Mouse (Mus musculus): ENCODE measurements at regions not wholly inside any gene's neighbourhood (a gene's known extent, or its start where the extent isn't known, plus 50 kb on each side); places are given as distances from the start of the nearest gene placed in this dataset.

GRCm38 (mm10) chr1:60823006-60823665 lies 63.7 kb upstream of the Ctla4 start:
- peak; percentile 47 for DNase-seq

DNA sequence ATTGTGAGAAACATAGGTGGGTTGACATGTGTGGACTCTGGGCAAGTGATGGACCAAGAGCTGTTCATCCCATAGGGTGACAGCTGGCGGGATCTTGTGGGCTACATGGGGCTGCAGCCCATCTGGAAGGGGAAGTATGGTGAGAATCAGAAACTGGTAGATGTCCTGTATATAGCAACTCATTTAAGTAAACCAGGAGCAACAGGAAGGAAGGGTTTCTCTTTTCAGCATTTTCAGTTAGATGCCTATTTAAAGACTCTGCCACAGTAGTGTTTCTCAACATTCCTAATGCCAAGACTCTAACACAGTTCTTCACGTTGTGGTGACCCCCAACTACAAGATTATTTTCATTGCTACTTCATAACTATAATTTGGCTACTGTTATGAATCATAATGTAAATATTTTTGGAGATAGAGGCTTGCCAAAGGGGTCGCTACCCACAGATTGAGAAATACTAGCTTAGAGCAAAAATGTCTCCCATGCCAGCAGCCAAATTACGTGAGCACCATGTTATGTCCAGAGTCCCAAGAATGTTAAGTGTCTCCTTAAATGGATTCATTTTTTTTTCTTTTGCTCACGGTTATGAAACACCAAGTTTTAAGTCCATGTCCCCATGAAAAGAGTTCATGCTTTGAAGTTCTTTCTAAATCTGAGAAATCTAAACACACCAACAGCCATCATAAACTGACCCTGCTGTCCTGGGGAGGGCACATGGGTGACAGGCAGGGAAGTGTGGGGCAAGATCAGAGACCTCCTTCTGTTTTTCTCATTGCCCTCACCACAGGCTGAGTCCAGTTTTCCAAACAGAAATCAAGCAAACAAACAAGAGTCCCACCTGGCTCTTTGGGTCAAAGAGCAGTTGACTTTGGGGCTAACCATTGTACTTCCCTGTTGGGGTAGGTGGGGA lies 62.3 kb upstream of the Ctla4 start:
- no peak for DNase-seq

- no peak for DNase-seq
Measured at GRCm38 (mm10) chr1:60825256-60826186, 61.3 kb upstream of the Ctla4 start.

GRCm38 (mm10) chr1:60826981-60827380 lies 59.8 kb upstream of the Ctla4 start:
- DNase-seq, result no peak

GRCm38 (mm10) chr1:60828152-60828551 lies 58.6 kb upstream of the Ctla4 start:
- no peak for DNase-seq

- no peak for DNase-seq
Measured at GRCm38 (mm10) chr1:60829849-60830248, 57.0 kb upstream of the Ctla4 start.

DNA sequence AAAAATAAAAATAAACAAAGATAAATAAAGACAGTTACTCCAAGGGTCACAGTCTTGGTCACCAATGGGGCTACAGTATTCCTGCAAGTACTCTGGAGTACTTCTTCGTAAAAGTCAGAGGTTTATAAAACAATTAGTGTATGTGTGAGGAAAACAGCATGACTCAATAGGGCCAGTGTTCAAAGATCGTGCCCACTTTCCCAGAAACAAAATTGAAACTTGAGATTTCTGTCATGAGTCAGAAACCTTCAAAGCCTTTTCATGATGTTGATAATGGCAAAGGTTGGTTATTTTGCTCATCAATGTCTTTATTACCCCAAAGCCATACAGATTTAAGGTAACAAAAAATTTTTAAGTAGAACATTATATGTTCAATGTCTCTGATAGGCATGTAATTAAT lies 53.1 kb upstream of the Ctla4 start:
- no peak for DNase-seq
